Mouse (Mus musculus) left cerebral cortex, postnatal 14 days (tissue): Measurements from ENCODE around the gene Vgll3. TPM values are rescaled to one million over a fixed set of nuclear protein-coding genes. Genes with fewer than 3 reads are reported as not detected.

Experiments used
- DNase-seq, 2 experiments: peaks; one replicate each; pipeline ENCODE4 v3.0.0; 2021 to 2022; ENCODE audit warnings: low spot score in 2 of 2, mixed read lengths in 1 of 2
- intact Hi-C: fragments of 180-260 bp; cut with DNase I; formaldehyde crosslinking; loops from one replicate; pipeline ENCODE4 v1.15.1; 2025
- long read RNA-seq, 2 experiments: library from polyadenylated mRNA; stranded (forward); transcript quantifications; one replicate each; pipeline ENCODE4 v2.0.0; 2021
- total RNA-seq, 2 experiments: library from RNA; stranded (reverse); gene quantifications; 2 replicates each; pipeline ENCODE4 v1.2.3; 2021

Gene Vgll3
- total RNA-seq: 1 to 10 TPM; 2.9 to 3.2 TPM
- long read RNA-seq, experiment 1, partial matches to known transcripts: 0 of 3 reads
- long read RNA-seq, experiment 1, other reads (novel, unspliced or antisense): 1 of 3 reads
- long read RNA-seq, experiment 2: 0 reads

DNA sequence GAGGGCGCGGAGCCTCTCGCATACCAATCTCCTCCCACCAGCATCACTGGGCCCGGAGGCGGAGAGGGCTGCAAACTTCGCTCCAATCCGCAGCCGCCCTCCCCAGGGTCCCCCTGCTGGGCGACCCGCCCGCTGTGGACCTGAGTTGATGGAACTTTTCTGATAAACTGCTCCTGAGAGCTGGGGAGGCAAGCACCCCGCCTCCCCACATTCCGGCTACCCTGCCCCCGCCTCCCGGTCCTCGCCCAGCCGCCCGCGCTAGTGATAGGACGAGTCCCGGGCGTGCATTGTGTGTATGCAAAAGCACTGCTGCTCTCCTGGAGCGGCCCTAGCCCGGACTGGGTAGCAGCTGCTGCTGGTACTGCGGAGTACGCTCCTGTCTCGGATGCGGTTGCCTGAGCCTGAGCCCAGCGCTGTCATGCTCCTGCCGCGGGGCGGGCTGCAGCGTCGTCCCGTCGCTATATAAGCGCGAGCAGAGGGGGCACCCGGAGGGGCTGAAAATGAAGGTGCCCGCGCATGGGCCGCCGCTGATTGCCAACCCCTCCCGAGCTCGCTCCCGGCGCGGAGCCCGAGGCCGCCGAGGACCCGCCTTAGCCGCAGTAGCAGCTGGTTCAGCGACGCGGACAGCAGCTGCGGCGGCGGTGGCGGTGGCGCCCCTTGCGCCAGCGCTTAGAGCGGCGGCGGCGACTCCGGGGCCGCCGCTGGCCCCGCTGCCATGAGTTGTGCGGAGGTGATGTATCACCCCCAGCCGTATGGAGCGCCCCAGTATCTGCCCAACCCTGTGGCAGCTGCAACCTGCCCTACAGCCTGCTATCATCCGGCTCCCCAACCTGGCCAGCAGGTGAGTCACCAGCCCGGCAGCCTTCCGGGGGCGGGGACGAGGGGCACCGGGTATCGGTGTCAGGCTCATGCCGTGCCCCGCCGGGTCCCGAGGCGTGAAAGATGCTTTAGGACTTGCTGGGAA lies at the start of gene Vgll3:
TSS of gene Vgll3 (plus strand) at position 340 of the 964 bp plus-strand sequence.
- intact Hi-C loops: no loop called here
- peak; percentile 12 to 26 for DNase-seq

DNA sequence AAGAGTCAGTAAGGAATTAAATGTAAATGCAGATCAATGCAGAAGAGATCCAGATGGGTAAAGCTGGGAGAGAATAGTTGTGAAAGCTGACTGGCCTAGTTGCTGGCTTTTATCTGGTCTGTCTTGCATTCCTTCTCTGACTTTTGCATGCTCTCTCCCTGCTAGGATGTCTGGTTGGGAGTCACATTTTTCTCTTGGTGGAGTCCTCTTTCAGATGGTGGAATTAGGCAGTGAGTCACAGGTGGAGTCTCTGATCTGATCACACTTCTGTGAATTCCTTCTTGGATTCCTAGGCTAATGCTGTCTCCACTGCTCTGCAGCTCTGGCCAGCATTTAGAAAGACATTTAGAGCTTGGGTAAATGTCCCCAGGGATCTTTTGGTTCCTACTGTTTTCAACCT lies 49.1 kb upstream of the Vgll3 start:
- intact Hi-C loops: no loop called here
- DNase-seq: no peak

- intact Hi-C loops: loop anchor here (5.0 kb wide), 1 partner anchor 221 kb away; no protein-coding TSS in a partner anchor
- peak; percentile 2 to 18 for DNase-seq
Observed at GRCm38 (mm10) chr16:65785959-65786358, 29.1 kb upstream of the Vgll3 start.

- intact Hi-C loops: no loop called here
- no peak for DNase-seq
Observed at GRCm38 (mm10) chr16:65816059-65816458, 1.0 kb downstream of the Vgll3 start.

DNA sequence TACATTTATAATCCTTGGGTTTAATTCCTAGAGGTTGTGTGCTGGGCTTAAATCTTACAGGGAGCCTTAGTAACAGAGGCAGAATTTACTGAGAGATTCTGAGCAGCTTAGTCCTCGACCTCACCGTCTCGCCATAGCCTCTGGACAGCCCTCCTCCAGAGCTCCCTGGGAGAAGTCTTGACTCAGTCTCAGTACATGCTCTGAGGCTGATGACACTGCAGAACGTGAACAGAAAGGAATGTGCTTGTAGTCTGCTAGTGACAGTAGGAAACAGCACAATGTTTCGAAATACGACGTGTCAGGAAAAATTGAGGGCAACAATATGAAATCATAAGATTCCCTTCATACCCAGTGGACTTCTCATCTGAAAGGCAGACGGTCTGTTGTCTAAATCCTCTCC lies 3.7 kb downstream of the Vgll3 start:
- intact Hi-C loops: no loop called here
- DNase-seq: no peak

GRCm38 (mm10) chr16:65820803-65821202 lies 5.7 kb downstream of the Vgll3 start:
- DNase-seq: no peak
- intact Hi-C loops: no loop called here

GRCm38 (mm10) chr16:65823721-65824120 lies 8.7 kb downstream of the Vgll3 start:
- DNase-seq: no peak
- intact Hi-C loops: no loop called here

GRCm38 (mm10) chr16:65828141-65828565 lies 13.1 kb downstream of the Vgll3 start:
- no peak for DNase-seq
- intact Hi-C loops: no loop called here

DNA sequence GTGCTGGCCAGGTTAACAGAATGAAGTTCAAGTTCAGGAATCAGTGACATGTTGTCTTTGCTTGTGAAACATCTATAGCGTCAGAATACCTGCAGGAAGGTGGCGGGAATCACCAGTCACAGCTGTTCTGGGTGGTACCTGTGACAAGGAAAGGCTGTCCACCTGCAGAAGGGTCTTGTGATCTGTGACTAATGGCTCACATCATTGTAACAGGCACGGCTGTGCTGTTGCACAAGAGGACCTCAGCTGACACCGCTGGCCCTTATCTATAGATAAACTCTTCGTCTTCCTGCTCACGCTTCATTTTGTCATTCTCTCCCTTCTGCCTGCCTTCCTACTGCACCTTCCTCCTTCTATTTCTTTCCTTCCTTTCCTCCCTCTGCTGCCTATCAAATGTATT lies 14.0 kb downstream of the Vgll3 start:
- intact Hi-C loops: no loop called here
- no peak for DNase-seq

DNA sequence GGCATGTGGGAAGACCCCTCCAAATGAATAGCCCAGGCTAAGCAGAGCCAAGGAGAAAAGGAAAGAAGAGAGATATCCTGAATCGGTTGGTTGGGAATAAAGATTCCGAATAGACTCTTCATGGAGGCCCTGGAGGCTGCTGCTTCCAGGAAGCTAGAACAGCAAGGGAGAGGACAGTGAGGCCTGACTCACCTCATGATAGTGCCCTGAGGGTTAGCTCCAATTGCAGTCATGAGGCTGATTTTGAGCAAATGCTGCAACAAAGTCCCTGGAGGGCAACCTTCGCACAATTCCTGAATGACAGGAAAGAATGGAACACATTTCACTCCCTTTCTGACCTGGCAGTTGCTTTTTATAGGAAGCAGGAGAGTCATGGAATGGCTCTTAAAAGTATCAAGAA lies 19.7 kb downstream of the Vgll3 start:
- DNase-seq: no peak
- intact Hi-C loops: no loop called here

DNA sequence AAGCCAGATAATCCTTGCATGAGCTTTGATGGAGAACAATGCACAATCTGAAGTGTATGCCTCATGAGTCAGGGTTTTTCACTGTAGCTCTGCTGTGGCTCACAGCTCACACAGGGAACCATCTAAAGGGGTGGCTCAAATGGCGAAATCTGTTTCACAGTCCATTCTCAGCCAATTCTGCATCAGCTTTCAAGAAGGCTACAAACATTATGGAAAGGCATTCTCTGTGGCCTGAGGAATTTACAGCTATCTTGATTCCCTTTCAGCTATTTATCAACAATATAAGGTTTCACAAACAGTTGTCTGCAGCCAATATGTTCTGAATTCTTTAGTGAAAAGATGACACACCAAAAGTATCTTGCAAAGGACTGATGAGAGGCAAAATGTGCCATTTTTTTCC lies 35.1 kb downstream of the Vgll3 start:
- intact Hi-C loops: no loop called here

DNA sequence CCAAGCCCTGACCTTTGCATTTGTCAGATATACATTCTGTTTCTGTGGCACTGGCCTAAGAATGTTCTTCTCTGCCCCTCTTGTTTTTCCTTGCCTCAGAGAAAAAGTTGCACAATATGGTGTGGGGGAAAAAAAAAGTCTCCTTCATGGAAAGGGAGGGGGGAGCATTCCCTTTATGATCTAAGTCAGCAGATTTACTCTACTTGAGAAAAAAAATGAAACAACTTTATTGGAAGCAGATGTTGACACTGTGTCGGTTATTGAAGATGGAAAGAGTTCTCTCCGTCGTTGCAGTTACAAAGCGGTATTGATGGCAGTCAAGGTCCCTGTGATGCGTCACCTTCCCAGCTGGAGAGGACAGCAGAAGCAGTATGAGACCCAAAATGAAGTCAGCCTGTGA lies 49.4 kb downstream of the Vgll3 start:
- intact Hi-C loops: no loop called here

More for the DNA sequence above, 35.1 kb downstream of the Vgll3 start:
- no peak for DNase-seq

GRCm38 (mm10) chr16:65867927-65868326 lies 52.9 kb downstream of the Vgll3 start:
- peak in 1 of 2 experiments; percentile 2 for DNase-seq
- intact Hi-C loops: no loop called here

More for the DNA sequence above, 49.4 kb downstream of the Vgll3 start:
- DNase-seq: no peak

GRCm38 (mm10) chr16:65868933-65869332 lies 53.9 kb downstream of the Vgll3 start:
- intact Hi-C loops: no loop called here
- peak in 1 of 2 experiments; percentile 4 for DNase-seq

GRCm38 (mm10) chr16:65888940-65889339 lies 73.9 kb downstream of the Vgll3 start:
- intact Hi-C loops: no loop called here
- no peak for DNase-seq
